Mouse (Mus musculus) kidney, postnatal 0 days (tissue): ENCODE measurements around the gene Plcl2. TPM values are rescaled to one million over a fixed set of nuclear protein-coding genes. Genes with fewer than 3 reads are reported as not detected.

Source experiments
- ATAC-seq: fragments of 200-750 bp; cut with Nextera tagmentation; replicated peaks from 2 replicates; pipeline ENCODE4 v1.8.0; 2017; ENCODE audit warnings: low read depth, moderate number of reproducible peaks, moderate TSS enrichment, moderate library complexity; ENCODE audit not compliant: low FRiP score
- DNase-seq: peaks from one replicate; pipeline ENCODE4 v3.0.0-alpha.2; 2016; ENCODE audit warnings: low spot score
- H3K27ac ChIP-seq: fragments of 300-500 bp; sonication (generic); 2 replicates; pipeline ENCODE4 v1.5.1; 2014; ENCODE audit warnings: mild to moderate bottlenecking
- H3K27me3 ChIP-seq: fragments of 300-500 bp; sonication (generic); 2 replicates; pipeline ENCODE4 v1.6.1; 2014; ENCODE audit warnings: low read length, mixed read lengths; ENCODE audit not compliant: insufficient read depth
- H3K36me3 ChIP-seq: fragments of 300-500 bp; sonication (generic); 2 replicates; pipeline ENCODE4 v1.6.1; 2014; ENCODE audit warnings: low read length, mixed read lengths; ENCODE audit not compliant: insufficient read depth
- H3K4me1 ChIP-seq: fragments of 300-500 bp; sonication (generic); replicated peaks from 2 replicates; pipeline ENCODE4 v1.6.1; 2014; ENCODE audit warnings: antibody characterized with exemption, low read length, mixed read lengths; ENCODE audit not compliant: insufficient read depth
- H3K4me2 ChIP-seq: fragments of 300-500 bp; sonication (generic); 2 replicates; pipeline ENCODE4 v1.6.1; 2014; ENCODE audit warnings: mild to moderate bottlenecking, low read length, moderate library complexity, mixed read lengths
- H3K4me3 ChIP-seq: fragments of 300-500 bp; sonication (generic); replicated peaks from 2 replicates; pipeline ENCODE4 v1.5.1; 2014; ENCODE audit warnings: low read depth, low read length
- H3K9ac ChIP-seq: fragments of 300-500 bp; sonication (generic); 2 replicates; pipeline ENCODE4 v1.6.1; 2014; ENCODE audit warnings: low read depth, low read length
- H3K9me3 ChIP-seq: fragments of 300-500 bp; sonication (generic); replicated peaks from 2 replicates; pipeline ENCODE4 v1.6.1; 2016; ENCODE audit warnings: low read length, inconsistent platforms, mixed read lengths
- CTCF ChIP-seq: IDR thresholded peaks from 2 replicates; pipeline ENCODE4 v1.5.1; 2016; ENCODE audit warnings: antibody characterized with exemption, low read depth, mild to moderate bottlenecking, moderate library complexity
- WGBS: fragments of 180-500 bp; shearing (Covaris S2); extraction: QIAGEN DNeasy Blood & Tissue Kit; methylation state at CpG from one replicate; pipeline ENCODE4 v1.1.7; 2014; 5-methylcytosine and 5-hydroxymethylcytosine counted together
- polyA plus RNA-seq: library from polyadenylated mRNA; unstranded; fragments of >200 nt; fragmentation: Nextera tagmentation; extraction: Ambion mirVana; gene quantifications from 2 replicates; pipeline ENCODE4 v1.2.1, GENCODE M21; 2015

Gene Plcl2
- polyA plus RNA-seq, 1 experiment from 2014 or later = 2.7 TPM

- 91% methylated on average over 5 of the region's 5 CpGs for WGBS
- H3K9me3 ChIP-seq = no peaks in the 10 kb centered on the region
- H3K9ac ChIP-seq = no peak overlapping the region
- H3K4me2 ChIP-seq = no peak overlapping the region
- no peak overlapping the region for H3K4me3 ChIP-seq
- TF ChIP-seq CTCF = no peak
- DNase-seq (no peak), ATAC-seq (no peak)
- H3K27ac ChIP-seq = no peak overlapping the region
- H3K36me3 ChIP-seq = no peaks in the 10 kb centered on the region
- no peaks in the 10 kb centered on the region for H3K4me1 ChIP-seq
- no peaks in the 10 kb centered on the region for H3K27me3 ChIP-seq
Observed at GRCm38 (mm10) chr17:50586834-50587233, 77.6 kb downstream of the Plcl2 start.

GRCm38 (mm10) chr17:50587941-50588340 is 78.7 kb downstream of the Plcl2 start:
- no peaks in the 10 kb centered on the region for H3K9me3 ChIP-seq
- ATAC-seq = no peak
- no peak overlapping the region for H3K4me3 ChIP-seq
- no peak overlapping the region for H3K9ac ChIP-seq
- H3K4me1 ChIP-seq = no peaks in the 10 kb centered on the region
- no peak overlapping the region for H3K4me2 ChIP-seq
- no peaks in the 10 kb centered on the region for H3K27me3 ChIP-seq
- TF ChIP-seq CTCF = no peak
- 61% methylated on average over 3 of the region's 3 CpGs for WGBS
- no peaks in the 10 kb centered on the region for H3K36me3 ChIP-seq
- no peak overlapping the region for H3K27ac ChIP-seq
- DNase-seq = no peak

GRCm38 (mm10) chr17:50600178-50600577 is 91.0 kb downstream of the Plcl2 start:
- Histone ChIP-seq H3K9ac (no peak overlapping the region), H3K4me1 (no peaks in the 10 kb centered on the region), H3K4me3 (no peak overlapping the region), H3K36me3 (no peaks in the 10 kb centered on the region), H3K9me3 (no peaks in the 10 kb centered on the region), H3K27me3 (no peaks in the 10 kb centered on the region), H3K27ac (no peak overlapping the region), H3K4me2 (no peak overlapping the region)
- ATAC-seq (no peak), DNase-seq (no peak)
- TF ChIP-seq CTCF = no peak
- 66% methylated on average over 6 of the region's 6 CpGs for WGBS

GRCm38 (mm10) chr17:50600696-50601095 is 91.5 kb downstream of the Plcl2 start:
- WGBS = 74% methylated on average over 1 of the region's 1 CpGs
- Histone ChIP-seq H3K9ac (no peak overlapping the region), H3K27ac (no peak overlapping the region), H3K36me3 (no peaks in the 10 kb centered on the region), H3K9me3 (no peaks in the 10 kb centered on the region), H3K4me3 (no peak overlapping the region), H3K4me2 (no peak overlapping the region), H3K4me1 (no peaks in the 10 kb centered on the region), H3K27me3 (no peaks in the 10 kb centered on the region)
- ATAC-seq (no peak), DNase-seq (no peak)
- TF ChIP-seq CTCF = no peak

GRCm38 (mm10) chr17:50606890-50607289 is 97.7 kb downstream of the Plcl2 start:
- Histone ChIP-seq H3K4me3 (no peak overlapping the region), H3K9ac (no peak overlapping the region), H3K4me2 (no peak overlapping the region), H3K4me1 (no peaks in the 10 kb centered on the region), H3K27ac (no peak overlapping the region), H3K27me3 (no peaks in the 10 kb centered on the region), H3K36me3 (no peaks in the 10 kb centered on the region), H3K9me3 (no peaks in the 10 kb centered on the region)
- DNase-seq = no peak
- WGBS = 89% methylated on average over 2 of the region's 2 CpGs
- ATAC-seq = no peak
- no peak for TF ChIP-seq CTCF

GRCm38 (mm10) chr17:50609908-50610307 is 100.7 kb downstream of the Plcl2 start:
- Histone ChIP-seq H3K27me3 (no peaks in the 10 kb centered on the region), H3K9me3 (no peaks in the 10 kb centered on the region; the same call in 1 of the 2 replicates), H3K4me3 (no peak overlapping the region), H3K36me3 (0 out of 2 replicates have a peak, but pooled peaks cover 3% of the 10 kb centered on the region), H3K9ac (no peak overlapping the region), H3K4me2 (no peak overlapping the region), H3K4me1 (no peaks in the 10 kb centered on the region), H3K27ac (no peak overlapping the region)
- ATAC-seq (no peak), DNase-seq (no peak)
- WGBS = 89% methylated on average over 4 of the region's 4 CpGs
- no peak for TF ChIP-seq CTCF

- no peaks in the 10 kb centered on the region for H3K27me3 ChIP-seq
- no peak for DNase-seq
- no peak overlapping the region for H3K9ac ChIP-seq
- no peak for ATAC-seq
- H3K4me2 ChIP-seq = no peak overlapping the region
- WGBS = 93% methylated on average over 7 of the region's 7 CpGs
- H3K9me3 ChIP-seq = no peaks in the 10 kb centered on the region
- no peaks in the 10 kb centered on the region for H3K4me1 ChIP-seq
- H3K36me3 ChIP-seq = no peaks in the 10 kb centered on the region
- no peak overlapping the region for H3K4me3 ChIP-seq
- TF ChIP-seq CTCF = no peak
- no peak overlapping the region for H3K27ac ChIP-seq
Observed at GRCm38 (mm10) chr17:50620794-50621537, 111.8 kb downstream of the Plcl2 start.
